Mouse (Mus musculus): ENCODE measurements at regions not wholly inside any gene's neighbourhood (a gene's known extent, or its start where the extent isn't known, plus 50 kb on each side); places are given as distances from the start of the nearest gene placed in this dataset.
A peak's percentile ranks its signal among the peaks of the same experiment; 100 is the strongest.

DNA sequence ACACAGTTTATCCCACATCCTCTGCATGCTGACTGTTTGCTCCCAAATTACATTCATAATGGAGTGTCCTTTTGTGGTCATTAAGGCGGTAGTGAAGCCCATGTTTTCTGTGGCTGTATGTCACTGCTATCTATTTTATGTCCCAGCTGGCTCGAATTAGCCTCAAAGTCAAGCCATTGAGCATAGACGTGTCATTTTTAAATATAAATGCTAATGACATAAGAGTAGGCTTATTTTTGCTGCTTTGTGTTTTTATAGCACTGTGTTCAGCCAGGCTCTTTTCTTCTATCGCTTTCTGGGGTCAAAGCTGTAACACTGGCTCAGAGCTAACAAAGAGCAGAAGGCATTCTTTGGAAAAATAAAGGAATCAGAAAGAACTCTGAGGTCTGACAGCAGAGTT, 83.8 kb upstream of the Pkn2 start:
- no peaks in the 10 kb centered on the region for H3K9me3 ChIP-seq (replicated peaks; ENCODE audit: control insufficient read depth, low read length, poor library complexity, severe bottlenecking)
- H3K4me1 ChIP-seq (ENCODE audit: control insufficient read depth, insufficient read depth, low read length) = no peaks in the 10 kb centered on the region
- no peak for ATAC-seq
- H3K4me3 ChIP-seq (ENCODE audit: low read depth, low read length) = no peak overlapping the region
- 40% methylated on average over 4 of the region's 4 CpGs for WGBS
- no peaks in the 10 kb centered on the region for H3K36me3 ChIP-seq (ENCODE audit: control insufficient read depth, insufficient read depth, low read length)
- no peak overlapping the region for H3K27ac ChIP-seq (ENCODE audit: low read length)
- no peak overlapping the region for H3K9ac ChIP-seq (ENCODE audit: low read depth, low read length)
- no peak overlapping the region for H3K4me2 ChIP-seq (ENCODE audit: low read length)
- H3K27me3 ChIP-seq (ENCODE audit: control insufficient read depth, insufficient read depth, low read depth, low read length) = no peaks in the 10 kb centered on the region

- Histone ChIP-seq H3K36me3 (ENCODE audit: control insufficient read depth, insufficient read depth, low read length) (no peaks in the 10 kb centered on the region), H3K9ac (ENCODE audit: low read depth, low read length) (no peak overlapping the region), H3K27me3 (ENCODE audit: control insufficient read depth, insufficient read depth, low read depth, low read length) (no peaks in the 10 kb centered on the region), H3K9me3 (replicated peaks; ENCODE audit: control insufficient read depth, low read length, poor library complexity, severe bottlenecking) (no peaks in the 10 kb centered on the region), H3K4me2 (ENCODE audit: low read length) (no peak overlapping the region), H3K4me3 (ENCODE audit: low read depth, low read length) (no peak overlapping the region), H3K4me1 (ENCODE audit: control insufficient read depth, insufficient read depth, low read length) (no peaks in the 10 kb centered on the region), H3K27ac (ENCODE audit: low read length) (no peak overlapping the region)
- 92% methylated on average over 4 of the region's 4 CpGs for WGBS
- no peak for ATAC-seq
Observed at GRCm38 (mm10) chr3:142963818-142964372, 82.1 kb upstream of the Pkn2 start.

- no peaks in the 10 kb centered on the region for H3K9me3 ChIP-seq (replicated peaks; ENCODE audit: control insufficient read depth, low read length, poor library complexity, severe bottlenecking)
- H3K27me3 ChIP-seq (ENCODE audit: control insufficient read depth, insufficient read depth, low read depth, low read length) = no peaks in the 10 kb centered on the region
- H3K9ac ChIP-seq (ENCODE audit: low read depth, low read length) = no peak overlapping the region
- H3K36me3 ChIP-seq (ENCODE audit: control insufficient read depth, insufficient read depth, low read length) = no peaks in the 10 kb centered on the region
- no peak overlapping the region for H3K27ac ChIP-seq (ENCODE audit: low read length)
- no peak overlapping the region for H3K4me3 ChIP-seq (ENCODE audit: low read depth, low read length)
- ATAC-seq = no peak
- 76% methylated on average over 8 of the region's 8 CpGs for WGBS
- H3K4me2 ChIP-seq (ENCODE audit: low read length) = no peak overlapping the region
- no peaks in the 10 kb centered on the region for H3K4me1 ChIP-seq (ENCODE audit: control insufficient read depth, insufficient read depth, low read length)
Observed at GRCm38 (mm10) chr3:142957768-142958167, 76.0 kb upstream of the Pkn2 start.

GRCm38 (mm10) chr3:142948771-142949170, 67.0 kb upstream of the Pkn2 start:
- Histone ChIP-seq H3K36me3 (ENCODE audit: control insufficient read depth, insufficient read depth, low read length) (no peaks in the 10 kb centered on the region), H3K4me3 (ENCODE audit: low read depth, low read length) (no peak overlapping the region), H3K4me1 (ENCODE audit: control insufficient read depth, insufficient read depth, low read length) (no peaks in the 10 kb centered on the region), H3K9ac (ENCODE audit: low read depth, low read length) (no peak overlapping the region), H3K27me3 (ENCODE audit: control insufficient read depth, insufficient read depth, low read depth, low read length) (no peaks in the 10 kb centered on the region), H3K4me2 (ENCODE audit: low read length) (no peak overlapping the region), H3K27ac (ENCODE audit: low read length) (no peak overlapping the region), H3K9me3 (replicated peaks; ENCODE audit: control insufficient read depth, low read length, poor library complexity, severe bottlenecking) (no peaks in the 10 kb centered on the region)
- no peak for ATAC-seq
- 31% methylated on average over 7 of the region's 7 CpGs for WGBS

- Histone ChIP-seq H3K27me3 (ENCODE audit: control insufficient read depth, insufficient read depth, low read depth, low read length) (no peaks in the 10 kb centered on the region), H3K4me2 (ENCODE audit: low read length) (no peak overlapping the region), H3K9me3 (replicated peaks; ENCODE audit: control insufficient read depth, low read length, poor library complexity, severe bottlenecking) (no peaks in the 10 kb centered on the region), H3K27ac (ENCODE audit: low read length) (no peak overlapping the region), H3K4me3 (ENCODE audit: low read depth, low read length) (no peak overlapping the region), H3K9ac (ENCODE audit: low read depth, low read length) (no peak overlapping the region), H3K36me3 (ENCODE audit: control insufficient read depth, insufficient read depth, low read length) (no peaks in the 10 kb centered on the region), H3K4me1 (ENCODE audit: control insufficient read depth, insufficient read depth, low read length) (no peaks in the 10 kb centered on the region; the same call in 1 of the 2 replicates)
- no peak for ATAC-seq
- 36% methylated on average over 6 of the region's 6 CpGs for WGBS
Observed at GRCm38 (mm10) chr3:142941319-142942024, 59.7 kb upstream of the Pkn2 start.

- no peak overlapping the region for H3K9ac ChIP-seq (ENCODE audit: low read depth, low read length)
- H3K4me3 ChIP-seq (ENCODE audit: low read depth, low read length) = no peak overlapping the region
- H3K4me2 ChIP-seq (ENCODE audit: low read length) = no peak overlapping the region
- no peaks in the 10 kb centered on the region for H3K9me3 ChIP-seq (replicated peaks; ENCODE audit: control insufficient read depth, low read length, poor library complexity, severe bottlenecking)
- ATAC-seq = no peak
- H3K27ac ChIP-seq (ENCODE audit: low read length) = no peak overlapping the region
- 87% methylated on average over 5 of the region's 5 CpGs for WGBS
- no peaks in the 10 kb centered on the region for H3K36me3 ChIP-seq (ENCODE audit: control insufficient read depth, insufficient read depth, low read length)
- H3K4me1 ChIP-seq (ENCODE audit: control insufficient read depth, insufficient read depth, low read length) = no peaks in the 10 kb centered on the region; the same call in 1 of the 2 replicates
- H3K27me3 ChIP-seq (ENCODE audit: control insufficient read depth, insufficient read depth, low read depth, low read length) = no peaks in the 10 kb centered on the region
Observed at GRCm38 (mm10) chr3:142940874-142941273, 59.1 kb upstream of the Pkn2 start.

DNA sequence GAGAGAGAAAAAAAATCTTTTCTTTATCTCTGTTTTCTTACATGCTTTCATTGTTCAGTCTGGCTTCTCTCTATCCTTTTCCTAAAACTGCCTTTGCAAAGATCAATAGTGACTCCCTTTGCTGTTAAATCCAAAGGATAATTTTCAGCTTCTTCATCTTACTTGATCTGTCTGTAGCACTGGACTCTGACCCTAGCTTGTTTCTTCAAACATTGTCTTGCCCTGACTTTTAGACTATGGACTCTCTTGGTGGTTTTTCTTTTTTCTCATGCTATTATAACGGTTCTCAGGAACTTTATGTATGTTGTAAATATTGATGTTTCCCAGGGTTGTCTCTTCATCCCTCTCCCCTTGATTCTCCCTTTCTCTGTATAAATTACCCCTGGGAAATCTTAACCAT, 58.0 kb upstream of the Pkn2 start:
- Histone ChIP-seq H3K36me3 (ENCODE audit: control insufficient read depth, insufficient read depth, low read length) (no peaks in the 10 kb centered on the region), H3K4me2 (ENCODE audit: low read length) (no peak overlapping the region), H3K4me1 (ENCODE audit: control insufficient read depth, insufficient read depth, low read length) (no peaks in the 10 kb centered on the region; the same call in 1 of the 2 replicates), H3K4me3 (ENCODE audit: low read depth, low read length) (no peak overlapping the region), H3K27ac (ENCODE audit: low read length) (no peak overlapping the region), H3K9ac (ENCODE audit: low read depth, low read length) (no peak overlapping the region), H3K9me3 (replicated peaks; ENCODE audit: control insufficient read depth, low read length, poor library complexity, severe bottlenecking) (no peaks in the 10 kb centered on the region), H3K27me3 (ENCODE audit: control insufficient read depth, insufficient read depth, low read depth, low read length) (no peaks in the 10 kb centered on the region)
- WGBS = 76% methylated on average over 1 of the region's 1 CpGs
- ATAC-seq = no peak

DNA sequence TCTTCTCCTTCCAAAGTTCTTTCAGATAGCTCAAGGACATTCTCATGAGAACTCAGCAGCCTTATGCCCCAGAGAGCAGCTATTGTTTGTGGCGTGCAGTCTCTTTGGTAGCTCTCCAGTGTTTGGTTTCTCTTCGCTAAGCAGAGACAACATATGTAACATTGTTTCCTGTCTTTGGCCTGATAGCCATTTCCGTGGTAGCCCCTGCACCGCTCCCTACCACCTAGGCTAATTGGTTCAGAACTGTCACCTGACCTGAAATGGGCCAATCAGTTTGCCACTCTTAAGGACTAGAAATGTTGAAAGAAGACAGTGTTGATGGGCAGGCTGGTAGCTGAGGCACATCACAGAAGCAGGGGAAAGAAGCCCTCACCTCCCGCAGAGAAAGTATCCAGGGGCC, 54.1 kb upstream of the Pkn2 start:
- Histone ChIP-seq H3K27ac (ENCODE audit: low read length) (no peak overlapping the region), H3K9me3 (replicated peaks; ENCODE audit: control insufficient read depth, low read length, poor library complexity, severe bottlenecking) (no peaks in the 10 kb centered on the region), H3K27me3 (ENCODE audit: control insufficient read depth, insufficient read depth, low read depth, low read length) (no peaks in the 10 kb centered on the region), H3K4me1 (ENCODE audit: control insufficient read depth, insufficient read depth, low read length) (peaks cover 2% of the 10 kb centered on the region; the same call in 1 of the 2 replicates), H3K36me3 (ENCODE audit: control insufficient read depth, insufficient read depth, low read length) (no peaks in the 10 kb centered on the region), H3K4me2 (ENCODE audit: low read length) (no peak overlapping the region), H3K9ac (ENCODE audit: low read depth, low read length) (no peak overlapping the region), H3K4me3 (ENCODE audit: low read depth, low read length) (no peak overlapping the region)
- WGBS = 72% methylated on average over 5 of the region's 5 CpGs
- ATAC-seq = no peak

DNA sequence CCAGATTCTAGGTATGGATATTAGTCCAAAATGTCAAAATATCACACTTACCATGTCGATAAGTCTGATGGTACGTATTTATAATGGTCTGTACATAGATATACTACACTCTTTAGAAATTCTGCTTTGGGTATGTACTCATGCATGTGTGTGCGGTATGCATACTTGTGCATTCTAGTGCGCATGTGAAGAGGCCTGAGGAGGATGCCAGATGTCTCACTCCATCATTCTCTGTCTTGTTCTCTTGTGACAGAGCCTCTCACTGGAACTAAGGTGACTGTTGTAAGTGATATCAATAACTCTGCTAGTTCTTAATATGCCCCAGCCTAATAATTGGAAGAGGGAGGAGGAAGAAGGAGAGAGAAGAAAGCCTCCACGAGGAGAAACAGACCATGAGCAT, 52.5 kb upstream of the Pkn2 start:
- H3K4me1 ChIP-seq (ENCODE audit: control insufficient read depth, insufficient read depth, low read length) = peaks cover 2% of the 10 kb centered on the region; the same call in 1 of the 2 replicates
- H3K9ac ChIP-seq (ENCODE audit: low read depth, low read length) = no peak overlapping the region
- H3K36me3 ChIP-seq (ENCODE audit: control insufficient read depth, insufficient read depth, low read length) = no peaks in the 10 kb centered on the region
- no peak overlapping the region for H3K27ac ChIP-seq (ENCODE audit: low read length)
- no peak overlapping the region for H3K4me2 ChIP-seq (ENCODE audit: low read length)
- no peaks in the 10 kb centered on the region for H3K27me3 ChIP-seq (ENCODE audit: control insufficient read depth, insufficient read depth, low read depth, low read length)
- no peaks in the 10 kb centered on the region for H3K9me3 ChIP-seq (replicated peaks; ENCODE audit: control insufficient read depth, low read length, poor library complexity, severe bottlenecking)
- peak; percentile 14; the same call in 1 of the 2 replicates for ATAC-seq
- no peak overlapping the region for H3K4me3 ChIP-seq (ENCODE audit: low read depth, low read length)
- 84% methylated on average over 5 of the region's 5 CpGs for WGBS
